Mouse (Mus musculus) liver, adult 2 months (tissue): ENCODE results near the gene Srrm2. TPM values are rescaled to one million over a fixed set of nuclear protein-coding genes. Genes with fewer than 3 reads are reported as not detected.

Experiments
- DNase-seq: peaks from one replicate; pipeline ENCODE4 v3.0.0-alpha.2; 2011; ENCODE audit warnings: low read depth, low spot score; ENCODE audit errors: extremely low read depth
- H3K27ac ChIP-seq: fragments of 200-500 bp; replicated peaks from 2 replicates; pipeline ENCODE4 v1.5.1; 2012; ENCODE audit warnings: low read depth, mild to moderate bottlenecking, control low read depth, inconsistent platforms, low read length; ENCODE audit not compliant: insufficient read depth
- H3K27me3 ChIP-seq: fragments of 200-500 bp; 2 replicates; pipeline ENCODE4 v1.6.1; 2012; ENCODE audit warnings: mild to moderate bottlenecking, moderate library complexity, low read length, inconsistent platforms; ENCODE audit not compliant: control insufficient read depth, insufficient read depth
- H3K36me3 ChIP-seq: fragments of 200-500 bp; 2 replicates; pipeline ENCODE4 v1.6.1; 2012; ENCODE audit warnings: low read length, inconsistent platforms; ENCODE audit not compliant: control insufficient read depth, insufficient read depth
- H3K4me1 ChIP-seq: fragments of 200-500 bp; 2 replicates; pipeline ENCODE4 v1.6.1; 2011; ENCODE audit warnings: low read length; ENCODE audit not compliant: control insufficient read depth, insufficient read depth
- H3K4me3 ChIP-seq: fragments of 200-500 bp; 2 replicates; pipeline ENCODE4 v1.5.1; 2011; ENCODE audit warnings: low read depth, mild to moderate bottlenecking, control low read depth, low read length, moderate library complexity; ENCODE audit not compliant: insufficient read depth
- H3K79me2 ChIP-seq: fragments of 200-500 bp; 2 replicates; pipeline ENCODE4 v1.6.1; 2012; ENCODE audit warnings: inconsistent platforms, mild to moderate bottlenecking, low read length, moderate library complexity; ENCODE audit not compliant: control insufficient read depth, insufficient read depth
- H3K9ac ChIP-seq: fragments of 200-500 bp; 2 replicates; pipeline ENCODE4 v1.6.1; 2012; ENCODE audit warnings: low read depth, mild to moderate bottlenecking, control low read depth, inconsistent platforms, low read length
- CTCF ChIP-seq: fragments of 200-500 bp; IDR thresholded peaks from 2 replicates; pipeline ENCODE4 v1.5.1; 2011; ENCODE audit warnings: low read depth, low read length, control low read depth
- POLR2A ChIP-seq: fragments of 200-500 bp; IDR thresholded peaks from 2 replicates; pipeline ENCODE4 v1.6.1; 2011; ENCODE audit warnings: low read length, control low read depth; ENCODE audit not compliant: insufficient read depth; ENCODE audit errors: extremely low read depth
- WGBS: fragments of 180-500 bp; shearing (Covaris S2); methylation state at CpG from one replicate; pipeline ENCODE4 v1.1.7; 2018; 5-methylcytosine and 5-hydroxymethylcytosine counted together
- polyA plus RNA-seq: library from polyadenylated mRNA; depleted of rRNA; stranded (reverse); fragments of >200 nt; gene quantifications from 2 replicates; pipeline ENCODE4 v1.2.3, GENCODE M21; 2012
- total RNA-seq: library from RNA; depleted of rRNA; stranded (reverse); fragments of >200 nt; gene quantifications from 2 replicates; pipeline ENCODE4 v1.2.3, GENCODE M21; 2014

The Srrm2 gene
- total and polyA plus RNA-seq, 2 experiments: 33.0 to 316 TPM

- 33% methylated on average over 2 of the region's 2 CpGs for WGBS
- H3K9ac ChIP-seq: peak overlapping the region; percentile 87
- peak; percentile 37 for DNase-seq
- H3K36me3 ChIP-seq: no peaks in the 10 kb centered on the region
- H3K4me3 ChIP-seq: peak overlapping the region; percentile 77
- no peak for TF ChIP-seq CTCF
- no peak for TF ChIP-seq POLR2A
- no peaks in the 10 kb centered on the region for H3K79me2 ChIP-seq
- H3K4me1 ChIP-seq: peaks cover 11% of the 10 kb centered on the region
- no peaks in the 10 kb centered on the region for H3K27me3 ChIP-seq
- H3K27ac ChIP-seq: peak overlapping the region; percentile 70; the same call in 1 of the 2 replicates
These were observed 686 bp downstream of the Srrm2 start for GRCm38 (mm10) chr17:23791079-23791357.

- H3K4me3 ChIP-seq: no peak overlapping the region
- WGBS: 96% methylated on average over 8 of the region's 8 CpGs
- H3K36me3 ChIP-seq: no peaks in the 10 kb centered on the region
- no peak for DNase-seq
- H3K4me1 ChIP-seq: peaks cover 4% of the 10 kb centered on the region; the same call in 1 of the 2 replicates
- no peak overlapping the region for H3K27ac ChIP-seq
- H3K79me2 ChIP-seq: no peaks in the 10 kb centered on the region
- H3K27me3 ChIP-seq: no peaks in the 10 kb centered on the region
- TF ChIP-seq CTCF (no peak), POLR2A (no peak)
- H3K9ac ChIP-seq: no peak overlapping the region
These were observed 5.0 kb downstream of the Srrm2 start for GRCm38 (mm10) chr17:23795323-23795722.

GRCm38 (mm10) chr17:23797316-23797715, 7.0 kb downstream of the Srrm2 start:
- no peak overlapping the region for H3K4me3 ChIP-seq
- no peak for DNase-seq
- H3K9ac ChIP-seq: no peak overlapping the region
- H3K79me2 ChIP-seq: no peaks in the 10 kb centered on the region
- H3K4me1 ChIP-seq: no peaks in the 10 kb centered on the region
- WGBS: 75% methylated on average over 7 of the region's 7 CpGs
- no peak overlapping the region for H3K27ac ChIP-seq
- H3K36me3 ChIP-seq: no peaks in the 10 kb centered on the region
- no peak for TF ChIP-seq POLR2A
- no peak for TF ChIP-seq CTCF
- H3K27me3 ChIP-seq: no peaks in the 10 kb centered on the region

- no peaks in the 10 kb centered on the region for H3K36me3 ChIP-seq
- no peak overlapping the region for H3K9ac ChIP-seq
- no peaks in the 10 kb centered on the region for H3K27me3 ChIP-seq
- 94% methylated on average over 10 of the region's 10 CpGs for WGBS
- DNase-seq: no peak
- H3K27ac ChIP-seq: no peak overlapping the region
- TF ChIP-seq POLR2A: no peak
- TF ChIP-seq CTCF: no peak
- H3K4me3 ChIP-seq: no peak overlapping the region
- H3K79me2 ChIP-seq: peaks cover 15% of the 10 kb centered on the region
- peaks cover 11% of the 10 kb centered on the region; the same call in 1 of the 2 replicates for H3K4me1 ChIP-seq
These were observed 11.3 kb downstream of the Srrm2 start for GRCm38 (mm10) chr17:23801627-23802026.

GRCm38 (mm10) chr17:23802746-23803365, 12.5 kb downstream of the Srrm2 start:
- TF ChIP-seq POLR2A: peak; percentile 90
- no peak for TF ChIP-seq CTCF
- under 1% methylated on average over 60 of the region's 60 CpGs for WGBS
- Histone ChIP-seq H3K4me3 (peak overlapping the region; percentile 99), H3K36me3 (peaks cover 7% of the 10 kb centered on the region), H3K27ac (peak overlapping the region; percentile 91), H3K9ac (peak overlapping the region; percentile 93), H3K4me1 (peaks cover 11% of the 10 kb centered on the region; the same call in 1 of the 2 replicates), H3K79me2 (peaks cover 26% of the 10 kb centered on the region), H3K27me3 (no peaks in the 10 kb centered on the region)
- peak; percentile 98 for DNase-seq

GRCm38 (mm10) chr17:23803366-23804041, 13.2 kb downstream of the Srrm2 start:
- peak; percentile 53 for DNase-seq
- Histone ChIP-seq H3K27ac (peak overlapping the region; percentile 82), H3K36me3 (peaks cover 13% of the 10 kb centered on the region), H3K4me3 (peak overlapping the region; percentile 99), H3K27me3 (no peaks in the 10 kb centered on the region), H3K79me2 (peaks cover 27% of the 10 kb centered on the region), H3K9ac (peak overlapping the region; percentile 93), H3K4me1 (peaks cover 11% of the 10 kb centered on the region; the same call in 1 of the 2 replicates)
- WGBS: under 1% methylated on average over 82 of the region's 83 CpGs
- no peak for TF ChIP-seq POLR2A
- TF ChIP-seq CTCF: no peak
